Comparison of ENCODE assay signal across 15 mouse cellular contexts in the genomic region with DNA sequence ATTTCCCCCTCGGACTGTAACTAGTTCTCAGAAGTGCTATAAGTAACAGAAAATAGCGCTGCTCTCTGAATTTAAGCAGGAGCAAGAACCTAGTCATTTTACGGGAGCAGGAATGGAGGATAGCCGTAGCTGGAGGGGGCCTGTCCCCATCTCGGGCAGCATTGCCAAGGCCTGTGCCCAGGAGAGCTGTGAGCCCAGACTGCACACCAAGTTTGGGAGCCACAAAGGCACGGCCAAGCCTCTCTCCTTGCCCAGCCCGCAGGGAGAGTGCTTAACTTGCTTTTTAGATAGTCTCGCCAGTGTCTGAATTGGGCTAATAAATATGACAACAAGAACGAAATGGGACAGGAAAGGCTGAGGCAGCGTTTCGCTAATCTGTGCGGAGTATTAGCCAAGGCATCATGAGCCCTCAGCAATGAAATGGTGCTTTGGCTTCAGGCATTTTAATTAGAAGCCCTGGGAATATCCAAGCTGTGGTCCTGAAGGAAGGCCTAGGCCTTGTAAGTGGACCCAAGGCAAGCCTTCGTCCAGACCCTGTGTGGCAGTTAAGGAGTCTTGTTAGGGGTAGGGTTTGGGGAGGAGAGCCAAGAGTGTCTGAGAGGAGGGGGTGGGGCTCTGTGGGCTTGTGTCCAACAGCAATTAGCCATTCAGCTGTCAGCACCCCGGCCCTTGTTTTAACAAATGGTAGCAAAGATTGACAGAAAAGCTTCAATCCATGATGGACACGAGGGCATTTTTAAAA. TPM values are rescaled to one million over a fixed set of nuclear protein-coding genes. Genes with fewer than 3 reads are reported as not detected.
A peak's percentile ranks its signal among the peaks of the same experiment; 100 is the strongest.
DNase-seq lines count a peak whose midpoint lies in the region; ATAC-seq and TF ChIP-seq lines count a peak whose summit lies in the region.
"Had no signal": no experiment of that assay in that cellular context is flagged by ENCODE, and none has a peak within 500 bp of the region (broad histone marks: within the 10 kb centered on the region; RNA-seq: fewer than 3 reads in every experiment).

No protein-coding gene starts in this region.

- intact Hi-C loops in gastrocnemius, adult 2 months (cut with DNase I) = no loop called here

- no peaks in the 10 kb centered on the region for H3K36me3 ChIP-seq in limb, embryonic 13.5 days
- H3K36me3 ChIP-seq: liver, embryonic 12.5 days had no signal

- no peaks in the 10 kb centered on the region for H3K9me3 ChIP-seq in limb, embryonic 13.5 days
- H3K9me3 ChIP-seq: liver, embryonic 12.5 days had no signal

- H3K4me1 ChIP-seq in limb, embryonic 13.5 days = peaks cover 13% of the 10 kb centered on the region
- H3K4me1 ChIP-seq: liver, embryonic 12.5 days had no signal

- TF ChIP-seq CTCF in gastrocnemius, adult 2 months (IDR thresholded peaks at IDR 0.05) = no peak

- 0 out of 2 replicates have a peak overlapping the region, but pooled peaks have one; percentile 17 for H3K4me2 ChIP-seq in limb, embryonic 13.5 days (replicated peaks)
- H3K4me2 ChIP-seq: liver, embryonic 12.5 days had no signal

- H3K9ac ChIP-seq in limb, embryonic 13.5 days = 0 out of 2 replicates have a peak overlapping the region, but pooled peaks have one; percentile 20
- H3K9ac ChIP-seq: liver, embryonic 12.5 days had no signal

- H3K27me3 ChIP-seq in limb, embryonic 13.5 days = no peaks in the 10 kb centered on the region

- peak; percentile 72 for ATAC-seq in limb, embryonic 13.5 days (ENCODE audit: low FRiP score, low read depth)
- ATAC-seq: inflammation-experienced regulatory T-cells, adult 6 months; liver, embryonic 12.5 days had no signal

- peak overlapping the region; percentile 51; the same call in 1 of the 2 replicates for H3K27ac ChIP-seq in gastrocnemius, adult 2 months
- peak overlapping the region; percentile 10; the same call in 1 of the 2 replicates for H3K27ac ChIP-seq in limb, embryonic 13.5 days
- H3K27ac ChIP-seq: kidney, postnatal 0 days; liver, embryonic 12.5 days had no signal

- WGBS in limb, embryonic 13.5 days = 37% methylated on average over 15 of the region's 15 CpGs

- peak; percentile 59 for DNase-seq in gastrocnemius, adult 2 months
- DNase-seq in gastrocnemius, postnatal 25 days = no peak
- peak; percentile 47 to 50 for DNase-seq in right cerebral cortex, postnatal 10 days (ENCODE audit: low spot score in 2 of 2)
- no peak for DNase-seq in right cerebral cortex, postnatal 14 days
- no peak for DNase-seq in urinary bladder, adult 2 months (ENCODE audit: low spot score)
- no peak for DNase-seq in retina, postnatal 1 day
- no peak for DNase-seq in embryo, embryonic 10 days (ENCODE audit: low spot score)
- DNase-seq: gastrocnemius, postnatal 10 days; layer of hippocampus, postnatal 36 days; lung, postnatal 14 days; spleen, adult 18-20 months had no signal

- peak overlapping the region; percentile 9; the same call in 1 of the 2 replicates for H3K4me3 ChIP-seq in gastrocnemius, adult 2 months
- H3K4me3 ChIP-seq in limb, embryonic 13.5 days = no peak overlapping the region
- H3K4me3 ChIP-seq: liver, embryonic 12.5 days had no signal

RNA-seq across cellular contexts. Expression of a gene that starts 12.3 kb away (rescaled TPM):
- under 1 TPM; 0.46 to 0.59 TPM for total RNA-seq in gastrocnemius, adult 2 months (2021)
- 1 to 10 TPM; 1.4 TPM for total RNA-seq in gastrocnemius, postnatal 25 days (2021)
- polyA plus RNA-seq in limb, embryonic 13.5 days (2015; fragmentation: Nextera tagmentation; extraction: Ambion mirVana) = 0.92 and 1.3 TPM in 2 replicates
- polyA plus RNA-seq in urinary bladder, adult 2 months (2012; rRNA removed) = 0.73 and 1.1 TPM in 2 replicates

Comparison
In these comparisons a context has a peak if more than half of its experiments do, and no peak if none do; other contexts are left out.
1. DNase-seq: peak in gastrocnemius, adult 2 months (single experiment) and right cerebral cortex, postnatal 10 days (2 of 2); none in gastrocnemius, postnatal 25 days (single experiment), right cerebral cortex, postnatal 14 days (single experiment), urinary bladder, adult 2 months (single experiment), retina, postnatal 1 day (single experiment) and embryo, embryonic 10 days (single experiment).